Mouse (Mus musculus) midbrain, embryonic 13.5 days (tissue): ENCODE measurements around the gene Tldc2. TPM values are rescaled to one million over a fixed set of nuclear protein-coding genes. Genes with fewer than 3 reads are reported as not detected.

ENCODE experiments used
- ATAC-seq: fragments of 200-750 bp; cut with Nextera tagmentation; 2 replicates; pipeline ENCODE4 v1.8.0; 2017; ENCODE audit warnings: mild to moderate bottlenecking, moderate TSS enrichment, moderate library complexity
- H3K27ac ChIP-seq: fragments of 300-500 bp; sonication (generic); 2 replicates; pipeline ENCODE4 v1.5.1; 2015; ENCODE audit warnings: inconsistent platforms, mild to moderate bottlenecking, moderate library complexity
- H3K27me3 ChIP-seq: fragments of 300-500 bp; sonication (generic); 2 replicates; pipeline ENCODE4 v1.6.1; 2015; ENCODE audit warnings: mild to moderate bottlenecking, inconsistent platforms
- H3K36me3 ChIP-seq: fragments of 300-500 bp; sonication (generic); 2 replicates; pipeline ENCODE4 v1.6.1; 2015; ENCODE audit warnings: mild to moderate bottlenecking, inconsistent platforms
- H3K4me1 ChIP-seq: fragments of 300-500 bp; sonication (generic); replicated peaks from 2 replicates; pipeline ENCODE4 v1.6.1; 2015; ENCODE audit warnings: inconsistent platforms
- H3K4me2 ChIP-seq: fragments of 300-500 bp; sonication (generic); replicated peaks from 2 replicates; pipeline ENCODE4 v1.6.1; 2015; ENCODE audit warnings: moderate library complexity, mild to moderate bottlenecking, inconsistent platforms
- H3K4me3 ChIP-seq: fragments of 300-500 bp; sonication (generic); replicated peaks from 2 replicates; pipeline ENCODE4 v1.5.1; 2015; ENCODE audit warnings: mild to moderate bottlenecking, inconsistent platforms
- H3K9ac ChIP-seq: fragments of 300-500 bp; sonication (generic); replicated peaks from 2 replicates; pipeline ENCODE4 v1.6.1; 2015; ENCODE audit warnings: mild to moderate bottlenecking, inconsistent platforms
- H3K9me3 ChIP-seq: fragments of 300-500 bp; sonication (generic); 2 replicates; pipeline ENCODE4 v1.6.1; 2016; ENCODE audit warnings: mild to moderate bottlenecking, inconsistent platforms
- WGBS: fragments of 180-500 bp; shearing (Covaris S2); methylation state at CpG from one replicate; pipeline ENCODE4 v1.1.7; 2015; 5-methylcytosine and 5-hydroxymethylcytosine counted together
- polyA plus RNA-seq: library from polyadenylated mRNA; unstranded; fragments of >200 nt; fragmentation: Nextera tagmentation; extraction: Ambion mirVana; gene quantifications from 2 replicates; pipeline ENCODE4 v1.2.1, GENCODE M21; 2015

Tldc2 gene
- polyA plus RNA-seq, 1 experiment from 2014 or later = not detected

DNA sequence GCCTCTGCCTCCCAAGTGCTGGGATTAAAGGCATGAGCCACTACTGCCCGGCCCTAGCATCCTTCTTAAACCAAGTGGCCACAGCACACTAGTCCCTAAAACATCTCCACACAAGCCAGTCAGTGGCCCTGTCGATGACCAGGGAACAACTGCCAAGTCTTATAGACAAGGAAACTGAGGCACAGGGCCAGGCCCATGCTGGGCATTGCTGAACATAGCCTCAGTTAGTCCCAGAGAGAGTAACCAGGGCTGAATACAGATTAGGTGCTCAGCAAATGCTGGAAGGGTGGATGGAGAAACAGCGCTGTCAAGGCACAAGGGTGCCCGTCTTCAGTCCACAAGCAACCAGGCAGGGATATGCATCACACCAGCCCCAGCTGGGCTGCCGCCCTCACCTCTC lies 33.7 kb upstream of the Tldc2 start:
- no peaks in the 10 kb centered on the region for H3K27me3 ChIP-seq
- no peak overlapping the region for H3K9ac ChIP-seq
- peaks cover 60% of the 10 kb centered on the region for H3K36me3 ChIP-seq
- 94% methylated on average over 5 of the region's 5 CpGs for WGBS
- H3K27ac ChIP-seq = no peak overlapping the region
- no peak overlapping the region for H3K4me2 ChIP-seq
- no peaks in the 10 kb centered on the region for H3K9me3 ChIP-seq
- peaks cover 53% of the 10 kb centered on the region for H3K4me1 ChIP-seq
- no peak overlapping the region for H3K4me3 ChIP-seq
- no peak for ATAC-seq

DNA sequence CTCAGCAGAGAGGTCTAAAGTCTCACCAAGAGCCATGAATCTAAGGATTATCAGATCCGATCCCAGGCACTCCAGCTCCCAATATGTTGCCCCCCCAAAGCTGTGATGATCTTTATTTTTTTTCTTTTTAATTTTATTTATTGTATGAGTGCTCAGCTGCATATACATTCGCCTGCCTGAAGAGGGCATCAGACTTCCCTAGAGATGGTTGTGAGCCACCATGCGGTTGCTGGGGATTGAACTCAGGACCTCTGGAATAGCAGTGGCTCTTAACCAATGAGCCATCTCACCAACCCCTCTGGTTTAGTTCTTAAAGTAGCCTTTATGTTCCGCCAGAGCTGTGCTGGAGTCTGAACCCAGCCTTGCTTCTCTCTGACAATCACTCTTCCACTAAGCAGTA lies 33.1 kb upstream of the Tldc2 start:
- 73% methylated on average over 4 of the region's 4 CpGs for WGBS
- Histone ChIP-seq H3K4me1 (peaks cover 53% of the 10 kb centered on the region), H3K9ac (no peak overlapping the region), H3K4me2 (no peak overlapping the region), H3K27me3 (no peaks in the 10 kb centered on the region), H3K9me3 (no peaks in the 10 kb centered on the region), H3K36me3 (peaks cover 55% of the 10 kb centered on the region), H3K4me3 (no peak overlapping the region), H3K27ac (no peak overlapping the region)
- ATAC-seq = no peak

DNA sequence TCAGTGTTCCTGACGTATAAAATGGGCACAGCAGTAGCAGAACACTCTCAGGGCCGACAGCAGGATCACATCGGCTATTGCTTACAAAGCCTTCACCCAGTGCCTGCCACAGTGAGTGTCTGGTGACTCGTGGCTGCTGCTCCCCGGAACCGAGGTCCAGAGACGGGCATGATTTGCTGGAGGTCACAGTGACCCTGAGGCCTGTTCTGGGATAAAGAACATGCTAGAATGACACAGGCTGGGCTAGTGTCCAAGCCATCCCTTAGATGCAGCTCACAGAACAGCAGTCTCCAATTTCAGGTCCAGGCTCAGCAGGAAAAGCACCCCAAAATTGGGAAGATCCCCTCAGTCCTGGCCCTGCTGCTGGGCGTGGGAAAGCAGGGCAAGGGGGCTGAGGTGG lies 32.6 kb upstream of the Tldc2 start:
- H3K9me3 ChIP-seq = no peaks in the 10 kb centered on the region
- H3K9ac ChIP-seq = no peak overlapping the region
- H3K27ac ChIP-seq = peak overlapping the region; percentile 44; the same call in 1 of the 2 replicates
- no peak overlapping the region for H3K4me2 ChIP-seq
- H3K4me1 ChIP-seq = peaks cover 53% of the 10 kb centered on the region
- peaks cover 58% of the 10 kb centered on the region for H3K36me3 ChIP-seq
- no peaks in the 10 kb centered on the region for H3K27me3 ChIP-seq
- WGBS = 95% methylated on average over 8 of the region's 8 CpGs
- no peak for ATAC-seq
- no peak overlapping the region for H3K4me3 ChIP-seq

DNA sequence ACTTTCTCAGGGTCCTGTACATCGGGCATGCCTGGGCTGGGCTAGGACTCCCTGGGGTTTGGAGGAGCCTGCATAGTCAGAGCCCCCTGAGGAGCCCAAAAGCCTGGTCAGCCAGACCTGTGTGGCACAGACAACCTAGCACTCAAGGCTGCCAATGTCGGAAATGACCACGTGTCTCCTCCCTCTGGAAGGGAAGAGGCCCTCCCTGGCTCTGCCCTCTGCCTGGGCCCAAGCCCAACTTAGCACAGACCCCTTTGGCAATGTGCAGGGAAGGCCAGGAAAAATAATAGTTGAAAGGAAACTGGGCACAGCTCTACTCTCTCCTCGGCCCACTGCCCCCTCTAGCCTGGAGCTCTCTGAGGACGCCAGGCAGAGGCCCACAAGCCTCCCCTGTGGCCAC lies 32.0 kb upstream of the Tldc2 start:
- Histone ChIP-seq H3K4me3 (no peak overlapping the region), H3K27me3 (no peaks in the 10 kb centered on the region), H3K36me3 (peaks cover 63% of the 10 kb centered on the region), H3K9me3 (no peaks in the 10 kb centered on the region), H3K27ac (peak overlapping the region; percentile 44; the same call in 1 of the 2 replicates), H3K4me1 (peaks cover 51% of the 10 kb centered on the region), H3K4me2 (no peak overlapping the region), H3K9ac (no peak overlapping the region; the same call in 1 of the 2 replicates)
- no peak for ATAC-seq
- 80% methylated on average over 5 of the region's 5 CpGs for WGBS

DNA sequence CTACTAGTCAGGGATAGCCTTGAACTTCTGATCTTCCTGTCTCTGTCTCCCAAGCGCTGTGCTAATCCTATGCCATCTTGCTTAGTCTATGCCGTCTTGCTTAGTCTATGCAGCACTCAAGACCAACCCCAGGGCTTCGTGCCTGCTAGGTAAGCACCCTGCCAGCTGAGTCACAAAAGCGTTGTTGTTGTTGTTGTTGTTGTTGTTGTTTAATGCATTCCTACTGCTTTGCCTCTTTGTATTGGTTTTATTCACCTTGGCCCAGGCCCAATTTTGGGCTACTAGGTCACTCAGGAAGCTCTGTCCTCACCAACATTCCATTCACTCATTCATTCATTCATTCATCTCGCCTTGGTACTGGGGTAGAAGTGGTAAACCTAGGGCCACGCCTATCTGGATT lies 31.1 kb upstream of the Tldc2 start:
- Histone ChIP-seq H3K9me3 (no peaks in the 10 kb centered on the region), H3K9ac (no peak overlapping the region), H3K27me3 (no peaks in the 10 kb centered on the region), H3K4me1 (peaks cover 42% of the 10 kb centered on the region), H3K4me3 (no peak overlapping the region), H3K36me3 (peaks cover 69% of the 10 kb centered on the region), H3K27ac (no peak overlapping the region), H3K4me2 (no peak overlapping the region)
- ATAC-seq = no peak
- WGBS = 91% methylated on average over 6 of the region's 6 CpGs

DNA sequence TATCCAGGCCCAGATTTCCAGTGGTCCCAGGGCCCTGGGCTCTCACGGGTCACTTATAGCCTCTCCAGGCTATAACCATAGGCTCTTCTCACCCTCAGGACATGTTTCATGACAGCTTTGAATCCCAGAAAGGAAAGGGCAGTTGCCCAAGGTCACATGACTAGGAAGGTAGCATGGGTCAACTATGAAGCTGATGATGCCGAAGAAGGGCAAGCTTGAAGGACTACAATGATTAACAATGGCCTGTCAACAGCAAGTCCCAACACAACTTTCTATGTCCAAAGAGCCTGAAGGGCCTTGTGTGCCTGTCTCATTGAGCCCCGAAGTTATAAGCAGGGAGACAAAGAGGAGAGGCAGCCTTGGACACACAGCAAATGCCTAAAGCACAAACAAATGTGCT lies 29.7 kb upstream of the Tldc2 start:
- WGBS = 95% methylated on average over 3 of the region's 3 CpGs
- Histone ChIP-seq H3K4me3 (no peak overlapping the region), H3K9me3 (no peaks in the 10 kb centered on the region), H3K4me2 (no peak overlapping the region), H3K36me3 (peaks cover 63% of the 10 kb centered on the region), H3K9ac (no peak overlapping the region), H3K27me3 (no peaks in the 10 kb centered on the region), H3K27ac (0 out of 2 replicates have a peak overlapping the region, but pooled peaks have one; percentile 89), H3K4me1 (peaks cover 35% of the 10 kb centered on the region)
- ATAC-seq = no peak

DNA sequence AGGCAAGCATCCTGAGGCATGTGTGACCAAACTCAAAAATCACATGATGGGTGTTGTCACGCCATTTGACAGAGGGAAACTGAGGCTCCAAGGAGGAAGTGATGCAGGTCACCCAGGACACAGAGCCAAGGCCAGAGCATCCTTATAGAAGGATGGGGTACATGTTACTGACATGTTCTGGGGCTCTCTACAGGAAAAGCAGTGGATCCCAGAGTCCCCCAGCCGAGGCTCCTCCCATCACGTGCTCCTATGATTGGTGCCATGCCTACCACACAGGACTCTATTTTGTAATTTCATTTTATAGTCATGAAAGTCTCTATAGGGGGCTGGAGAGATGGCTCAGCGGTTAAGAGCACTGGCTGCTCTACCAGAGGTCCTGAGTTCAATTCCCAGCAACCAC lies 29.1 kb upstream of the Tldc2 start:
- WGBS = 83% methylated on average over 4 of the region's 4 CpGs
- Histone ChIP-seq H3K4me1 (peaks cover 36% of the 10 kb centered on the region), H3K36me3 (peaks cover 57% of the 10 kb centered on the region), H3K4me3 (no peak overlapping the region), H3K4me2 (no peak overlapping the region), H3K9me3 (no peaks in the 10 kb centered on the region), H3K9ac (no peak overlapping the region), H3K27ac (peak overlapping the region; percentile 89), H3K27me3 (no peaks in the 10 kb centered on the region)
- no peak for ATAC-seq

DNA sequence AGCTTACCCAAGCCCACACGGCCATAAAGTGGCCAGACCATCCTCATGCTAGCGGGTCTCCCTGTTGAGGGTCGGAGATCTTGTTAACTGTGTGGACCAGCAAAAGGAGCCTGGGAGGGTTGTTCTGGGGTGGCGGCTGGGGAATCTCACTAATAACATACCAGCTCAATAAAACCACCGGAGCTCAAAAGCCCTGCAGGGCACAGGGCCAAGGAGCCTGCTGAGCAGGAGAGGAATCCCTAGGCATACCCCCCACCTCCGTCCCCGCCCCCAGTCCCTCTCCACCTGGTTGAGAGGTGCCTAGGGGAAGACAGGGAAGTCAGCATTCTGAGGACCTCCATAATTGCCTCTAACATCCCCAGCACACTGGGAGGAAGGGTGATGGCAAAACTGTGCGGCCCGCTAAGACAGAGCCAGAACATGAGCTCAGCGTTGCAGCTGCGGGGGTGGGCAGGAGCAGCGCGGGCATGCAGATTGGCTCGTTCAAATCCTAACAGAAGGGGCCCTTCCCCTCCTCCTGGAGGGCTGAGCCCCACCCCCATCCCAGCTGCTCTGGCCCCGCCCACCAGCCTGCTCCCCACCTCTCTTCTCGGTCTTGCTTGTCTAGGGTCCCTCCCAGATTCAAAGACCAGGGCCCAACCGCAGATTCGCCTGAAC lies 28.4 kb upstream of the Tldc2 start:
- no peak overlapping the region for H3K4me3 ChIP-seq
- 8% methylated on average over 18 of the region's 18 CpGs for WGBS
- H3K36me3 ChIP-seq = peaks cover 50% of the 10 kb centered on the region

DNA sequence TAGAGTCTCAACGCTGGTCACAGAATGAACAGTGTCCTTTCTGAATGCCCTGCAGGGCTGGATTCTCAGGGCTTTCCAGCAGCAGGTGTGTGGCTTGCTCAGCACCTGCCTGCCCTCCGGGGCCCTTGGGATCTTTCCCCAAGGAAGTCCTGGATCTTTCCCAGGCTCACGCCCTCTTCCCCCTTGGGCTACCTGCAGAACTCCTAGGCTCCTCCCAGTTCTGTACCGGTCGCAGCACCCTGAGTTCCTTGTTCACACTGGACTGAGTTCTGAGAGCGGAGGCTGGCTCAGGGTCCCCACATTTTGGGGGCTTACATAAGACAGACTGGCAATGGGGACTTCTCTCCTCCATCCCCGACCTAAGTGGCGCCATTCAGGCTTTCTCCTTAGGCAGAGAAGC lies 27.7 kb upstream of the Tldc2 start:
- peaks cover 49% of the 10 kb centered on the region for H3K4me1 ChIP-seq
- H3K4me2 ChIP-seq = peak overlapping the region; percentile 39
- no peak overlapping the region for H3K4me3 ChIP-seq
- H3K36me3 ChIP-seq = peaks cover 49% of the 10 kb centered on the region
- H3K27ac ChIP-seq = peak overlapping the region; percentile 89
- WGBS = 48% methylated on average over 8 of the region's 8 CpGs
- H3K9me3 ChIP-seq = no peaks in the 10 kb centered on the region
- 0 out of 2 replicates have a peak, but pooled peaks have one; percentile 25 for ATAC-seq
- H3K9ac ChIP-seq = 0 out of 2 replicates have a peak overlapping the region, but pooled peaks have one; percentile 56
- no peaks in the 10 kb centered on the region for H3K27me3 ChIP-seq

More for the DNA sequence above, 28.4 kb upstream of the Tldc2 start:
- Histone ChIP-seq H3K27ac (peak overlapping the region; percentile 89), H3K9me3 (no peaks in the 10 kb centered on the region), H3K4me1 (peaks cover 42% of the 10 kb centered on the region), H3K27me3 (no peaks in the 10 kb centered on the region), H3K4me2 (peak overlapping the region; percentile 39), H3K9ac (peak overlapping the region; percentile 56)
- ATAC-seq = peak; percentile 86

DNA sequence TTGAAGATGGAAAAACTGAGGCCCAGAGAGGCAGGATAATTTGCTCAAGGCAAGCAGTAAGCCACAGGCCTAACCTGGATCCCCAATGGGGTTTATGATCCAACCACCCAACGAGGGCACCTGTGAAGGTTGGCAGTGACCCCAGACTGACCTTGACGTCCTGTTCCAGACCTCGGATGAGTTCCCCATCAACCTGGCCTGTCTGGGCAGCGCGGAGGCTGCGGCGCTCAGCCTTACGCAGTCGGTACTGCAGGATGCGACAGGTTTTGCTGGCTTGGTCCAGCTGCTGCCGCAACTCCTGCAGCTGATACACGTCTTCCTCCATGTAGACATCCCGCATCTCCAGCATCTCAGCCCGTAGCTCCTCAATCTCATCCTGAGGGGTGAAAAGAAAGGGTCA lies 26.8 kb upstream of the Tldc2 start:
- peaks cover 47% of the 10 kb centered on the region for H3K36me3 ChIP-seq
- H3K9ac ChIP-seq = no peak overlapping the region
- H3K4me1 ChIP-seq = peaks cover 57% of the 10 kb centered on the region
- H3K4me2 ChIP-seq = no peak overlapping the region
- WGBS = 94% methylated on average over 14 of the region's 14 CpGs
- H3K27me3 ChIP-seq = no peaks in the 10 kb centered on the region
- no peak overlapping the region for H3K27ac ChIP-seq
- no peaks in the 10 kb centered on the region for H3K9me3 ChIP-seq
- no peak overlapping the region for H3K4me3 ChIP-seq
- ATAC-seq = no peak

DNA sequence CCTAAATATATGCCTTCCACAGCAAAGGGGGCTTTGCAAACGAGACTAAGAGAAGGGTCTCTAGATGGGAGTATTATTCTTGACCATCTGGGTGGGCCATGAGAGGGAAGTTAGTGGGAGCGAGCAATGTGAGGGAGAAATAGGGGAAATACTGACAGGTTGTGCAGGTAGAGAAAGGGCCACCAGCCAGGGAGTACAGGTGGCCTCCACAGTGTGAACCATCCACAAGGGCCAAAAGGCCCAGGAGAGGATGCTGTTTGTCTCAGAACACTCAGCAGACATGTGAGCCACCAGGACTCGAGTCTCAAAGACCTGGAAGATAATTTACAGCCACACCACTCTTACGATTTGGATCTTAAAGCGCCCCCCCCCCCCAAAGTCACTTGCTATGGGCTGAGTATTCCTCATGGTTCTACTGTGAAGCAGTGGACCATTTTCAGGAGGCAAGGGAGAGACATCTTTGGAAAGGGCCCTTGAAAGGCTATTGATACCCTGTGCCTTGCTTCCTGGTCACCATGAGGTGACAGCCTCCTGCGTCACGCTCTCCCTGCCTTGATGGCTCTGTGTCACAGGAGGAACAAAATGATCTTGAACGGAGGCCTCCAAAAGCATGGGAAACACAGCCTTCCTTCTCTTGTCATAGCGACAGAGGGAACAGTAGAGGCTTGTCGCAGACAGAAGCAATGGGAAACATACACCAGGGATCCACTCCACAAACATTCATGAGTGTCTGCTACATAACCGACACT lies 26.1 kb upstream of the Tldc2 start:
- peaks cover 44% of the 10 kb centered on the region for H3K36me3 ChIP-seq
- no peak for ATAC-seq
- WGBS = 94% methylated on average over 11 of the region's 11 CpGs
- H3K4me3 ChIP-seq = no peak overlapping the region
- H3K4me1 ChIP-seq = peaks cover 64% of the 10 kb centered on the region
- H3K9ac ChIP-seq = no peak overlapping the region
- no peak overlapping the region for H3K4me2 ChIP-seq
- H3K27ac ChIP-seq = no peak overlapping the region
- no peaks in the 10 kb centered on the region for H3K27me3 ChIP-seq
- no peaks in the 10 kb centered on the region for H3K9me3 ChIP-seq

DNA sequence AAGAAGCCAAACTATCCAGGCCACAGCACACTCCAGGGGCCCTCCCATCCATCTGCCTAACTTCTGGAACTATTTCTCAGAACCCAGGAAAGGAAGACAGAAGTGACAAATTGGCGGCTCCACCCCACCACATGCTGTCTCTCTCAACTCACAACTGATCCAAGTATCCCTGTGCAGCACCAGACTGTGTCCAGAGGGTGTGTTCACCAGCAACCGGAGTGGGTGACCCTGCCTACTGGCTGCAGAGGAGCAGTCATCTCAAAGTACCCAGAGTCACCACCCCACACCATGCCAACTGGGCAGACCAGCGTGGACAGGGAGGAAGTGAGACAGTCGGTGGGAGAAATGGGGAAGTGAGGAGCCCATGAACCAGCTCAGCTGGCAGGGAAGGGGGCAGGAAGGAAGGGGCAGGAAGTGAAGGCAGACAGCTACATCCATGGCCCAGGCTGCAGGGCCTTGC lies 23.6 kb upstream of the Tldc2 start:
- H3K9me3 ChIP-seq = no peaks in the 10 kb centered on the region
- no peak overlapping the region for H3K27ac ChIP-seq
- 86% methylated on average over 4 of the region's 4 CpGs for WGBS
- peaks cover 30% of the 10 kb centered on the region for H3K36me3 ChIP-seq
- peaks cover 75% of the 10 kb centered on the region for H3K4me1 ChIP-seq
- no peak for ATAC-seq
- no peak overlapping the region for H3K4me3 ChIP-seq
- H3K4me2 ChIP-seq = no peak overlapping the region
- no peak overlapping the region for H3K9ac ChIP-seq
- H3K27me3 ChIP-seq = no peaks in the 10 kb centered on the region
